Mouse (Mus musculus) heart, postnatal 4 days (tissue): ENCODE results near the gene Kalrn. TPM values are rescaled to one million over a fixed set of nuclear protein-coding genes. Genes with fewer than 3 reads are reported as not detected.

Experiments
- DNase-seq: peaks from one replicate; pipeline ENCODE4 v3.0.0; 2021
- total RNA-seq, 2 experiments: library from RNA; stranded (reverse); gene quantifications; 2 replicates each; pipeline ENCODE4 v1.2.3; 2021

Gene Kalrn
- total RNA-seq, 2 experiments from 2014 or later = 41.1 to 41.7 TPM

DNA sequence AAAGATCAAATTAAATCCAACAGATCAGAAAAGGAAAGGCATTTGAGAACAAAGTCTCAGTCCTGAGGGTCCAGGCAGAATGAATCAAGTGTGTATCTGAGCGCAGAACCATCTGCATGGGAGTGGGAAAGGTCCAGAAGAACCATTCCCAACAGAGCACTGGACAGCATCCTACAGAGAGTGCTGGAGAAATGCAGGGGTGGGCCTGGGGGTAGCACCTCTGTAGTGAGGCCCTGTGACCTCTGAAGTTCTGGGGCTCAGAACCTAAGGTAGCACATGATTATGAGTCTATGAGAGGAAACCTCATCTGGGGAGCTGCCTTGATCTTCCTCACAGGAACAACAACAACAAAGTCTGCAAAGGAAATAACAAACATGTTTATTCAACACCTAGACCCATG is 20.6 kb downstream of the Kalrn start:
- DNase-seq = no peak

DNA sequence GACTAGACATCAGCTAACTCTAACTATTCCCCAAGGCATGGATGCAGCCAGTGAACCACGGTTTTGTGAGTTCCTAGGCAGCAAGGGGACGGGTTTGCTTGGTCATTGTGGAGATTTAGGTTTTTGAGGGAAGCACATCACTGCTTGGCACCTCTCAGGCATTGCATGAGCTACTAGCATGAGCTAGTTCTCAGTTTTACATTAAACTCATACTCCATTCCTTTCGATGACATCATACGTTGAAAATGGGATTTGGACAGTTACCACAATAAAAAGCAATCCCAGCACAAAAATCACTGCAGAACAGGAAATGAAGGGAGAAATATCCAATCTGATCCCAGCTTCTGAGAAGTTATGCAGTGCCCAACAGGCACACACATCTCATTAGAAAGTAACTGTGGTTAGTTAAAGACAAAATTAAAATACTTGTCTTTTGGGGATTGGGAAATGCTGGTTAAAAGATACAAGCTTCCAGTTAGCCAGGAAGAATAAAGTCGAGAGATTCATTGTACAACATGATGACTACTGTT is 23.8 kb downstream of the Kalrn start:
- no peak for DNase-seq

DNA sequence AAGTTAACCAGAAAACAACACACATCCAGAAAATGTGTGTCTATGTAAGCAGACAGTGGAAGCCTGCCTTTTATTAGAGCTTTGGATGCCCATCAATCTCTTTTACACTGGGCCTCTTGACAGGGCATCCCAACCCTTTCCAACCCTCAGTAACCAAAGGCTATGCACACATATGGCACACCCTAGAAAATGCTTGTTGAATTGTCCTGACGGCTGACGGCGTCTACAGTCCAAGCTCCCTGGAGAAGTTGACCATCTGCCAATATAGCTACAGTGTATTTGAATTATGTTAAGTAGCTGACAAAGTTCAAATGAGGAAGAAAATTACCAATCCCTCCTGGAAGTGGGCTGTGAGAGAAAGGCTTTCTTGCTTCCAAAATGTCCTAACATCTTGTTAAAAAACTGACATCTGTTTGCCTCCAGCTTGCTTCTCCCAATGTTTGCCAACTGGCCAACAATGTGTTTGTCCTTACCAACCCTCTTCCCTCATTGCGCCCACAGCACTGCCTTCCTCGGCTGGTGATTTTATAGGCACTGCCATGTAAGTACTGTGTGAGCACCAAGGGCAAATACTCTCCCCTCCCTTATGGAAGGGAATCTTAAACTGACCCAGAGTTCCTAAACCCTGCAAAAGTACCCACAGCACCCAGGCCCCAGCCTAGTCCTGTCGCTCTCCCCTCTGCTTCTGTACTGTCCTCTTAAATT is 26.4 kb downstream of the Kalrn start:
- DNase-seq = no peak

DNA sequence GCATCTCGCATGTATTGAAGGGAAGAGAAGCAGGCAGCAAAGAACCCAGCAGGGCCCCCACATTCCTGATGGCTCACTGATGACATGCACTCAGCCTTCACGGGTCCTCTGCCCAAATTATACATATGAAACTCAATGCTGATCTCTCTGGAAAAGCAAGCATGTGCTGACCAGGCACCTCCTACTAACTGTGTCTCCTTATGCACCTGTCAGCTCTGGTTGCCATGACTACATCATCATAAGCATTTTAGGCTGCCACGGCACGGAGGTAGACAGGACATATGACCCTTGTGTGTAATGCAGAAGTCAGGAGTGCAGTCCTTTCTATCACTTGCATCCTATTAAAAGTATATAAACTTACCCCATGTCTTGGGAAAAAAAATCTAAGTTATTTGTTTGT is 29.6 kb downstream of the Kalrn start:
- DNase-seq = no peak

DNA sequence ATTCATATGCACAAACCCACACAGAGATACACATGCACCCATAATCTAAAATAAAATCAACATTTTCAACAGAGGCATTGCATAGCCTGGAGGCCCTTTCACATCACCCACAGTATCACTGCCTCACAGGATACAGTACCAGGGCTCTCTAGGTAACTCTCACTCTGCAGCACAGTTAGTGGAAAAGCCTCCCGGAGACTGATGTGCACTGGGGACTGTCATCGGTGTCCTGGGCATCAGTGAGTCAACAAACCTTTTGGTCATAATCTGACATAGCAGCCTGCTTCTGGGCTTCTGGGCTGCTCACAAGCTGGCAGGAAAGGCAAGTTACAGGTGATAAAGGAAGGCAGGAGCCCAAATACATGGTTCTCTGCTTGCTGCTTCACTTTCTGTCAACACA is 31.0 kb downstream of the Kalrn start:
- DNase-seq = no peak

DNA sequence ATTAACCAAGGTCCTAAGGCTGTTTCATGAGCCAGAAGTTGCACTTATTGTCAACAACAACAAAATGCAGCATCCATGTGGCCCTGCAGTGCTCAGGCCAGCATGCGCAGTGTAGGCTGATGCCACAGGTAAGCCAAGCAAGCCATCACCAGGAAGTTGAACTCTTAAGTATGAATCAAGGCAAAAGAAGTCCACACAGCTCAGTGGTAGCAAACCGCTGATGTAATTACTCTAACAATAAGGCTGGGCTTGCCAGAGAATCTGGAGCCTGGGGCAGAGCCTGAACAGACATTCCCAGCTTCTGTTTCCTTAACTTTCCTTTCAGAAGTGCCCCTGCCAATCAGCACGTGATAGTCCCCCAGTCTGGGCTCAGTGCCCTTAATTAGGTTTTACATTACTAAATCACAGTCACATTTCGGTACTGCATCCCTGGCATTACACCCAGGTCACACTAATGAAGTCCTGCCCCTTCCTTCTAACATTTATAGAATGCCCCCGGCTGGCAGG is 34.6 kb downstream of the Kalrn start:
- DNase-seq = no peak

DNA sequence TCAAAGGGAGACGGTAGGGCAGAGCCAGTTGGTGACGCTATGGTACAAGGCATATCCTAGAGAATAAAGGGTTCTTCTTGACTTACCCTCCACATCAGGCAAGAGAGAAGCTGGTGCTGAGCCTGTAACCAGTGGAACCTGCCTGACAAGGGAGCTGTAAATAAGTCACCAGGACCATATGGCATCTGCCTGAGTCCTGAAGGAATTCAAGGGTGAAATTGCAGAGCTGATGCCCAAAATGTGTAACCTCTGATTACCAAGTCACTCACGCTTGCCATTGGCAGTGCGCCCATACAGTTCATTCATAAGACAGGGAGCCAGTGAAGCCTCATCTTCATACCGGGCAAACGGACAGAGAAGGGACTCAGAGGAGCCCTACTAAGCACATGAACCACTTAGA is 37.0 kb downstream of the Kalrn start:
- no peak for DNase-seq

DNA sequence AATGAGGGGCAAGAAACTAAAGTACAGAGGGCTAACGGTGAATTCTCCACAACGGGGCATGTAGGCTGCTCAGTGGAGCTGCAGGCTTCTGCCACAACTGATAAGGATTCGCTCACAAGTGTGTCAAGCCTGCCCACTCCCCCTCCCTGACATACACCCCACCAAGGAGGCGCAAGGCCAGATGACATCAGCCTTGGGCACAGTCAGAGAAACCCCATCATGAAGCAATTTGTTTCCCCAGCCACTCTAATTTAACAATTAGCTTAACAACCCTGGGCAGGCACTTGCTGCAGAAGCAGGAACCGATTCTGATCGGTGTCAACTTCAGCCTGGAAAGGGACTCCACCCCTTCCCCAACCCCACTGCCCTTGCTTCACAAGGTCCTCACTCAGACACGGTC is 38.2 kb downstream of the Kalrn start:
- DNase-seq = no peak

DNA sequence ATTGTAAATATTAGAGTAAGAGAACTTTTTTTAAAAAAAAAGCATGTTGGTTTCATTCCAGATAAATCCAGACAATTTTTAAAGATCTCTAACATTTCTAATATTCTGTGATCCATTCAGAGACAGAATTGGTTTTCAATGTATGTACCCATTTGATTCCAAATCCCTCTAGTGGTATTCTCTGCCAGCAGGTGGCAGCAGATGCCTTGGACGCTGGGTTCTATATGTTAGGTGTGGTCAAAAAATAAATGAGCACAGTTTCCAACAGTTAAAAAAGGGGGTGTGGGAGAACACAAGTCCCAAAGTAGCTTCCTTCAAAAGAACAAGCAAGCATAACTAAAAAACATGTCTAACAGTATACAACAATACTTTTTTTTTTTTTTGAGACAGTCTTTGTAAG is 41.8 kb downstream of the Kalrn start:
- peak; percentile 59 for DNase-seq

DNA sequence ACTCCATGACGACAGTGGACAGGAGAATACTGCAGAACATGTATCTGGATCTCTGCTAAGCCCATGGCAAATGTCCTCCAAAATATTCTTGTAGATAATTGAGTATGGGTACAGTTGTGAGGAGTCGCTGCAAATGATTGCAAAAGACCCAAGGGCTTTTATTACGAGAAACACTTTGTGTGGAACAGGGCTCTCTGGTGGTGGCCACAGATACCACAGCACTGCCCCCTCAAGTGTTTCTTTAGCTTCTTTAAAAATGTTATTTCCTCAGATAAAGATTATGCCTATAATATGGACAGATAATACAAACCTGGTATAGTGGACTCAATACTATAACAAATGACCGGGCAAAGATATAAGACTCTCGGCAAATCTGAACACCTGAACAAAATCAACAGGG is 43.3 kb downstream of the Kalrn start:
- DNase-seq = no peak

DNA sequence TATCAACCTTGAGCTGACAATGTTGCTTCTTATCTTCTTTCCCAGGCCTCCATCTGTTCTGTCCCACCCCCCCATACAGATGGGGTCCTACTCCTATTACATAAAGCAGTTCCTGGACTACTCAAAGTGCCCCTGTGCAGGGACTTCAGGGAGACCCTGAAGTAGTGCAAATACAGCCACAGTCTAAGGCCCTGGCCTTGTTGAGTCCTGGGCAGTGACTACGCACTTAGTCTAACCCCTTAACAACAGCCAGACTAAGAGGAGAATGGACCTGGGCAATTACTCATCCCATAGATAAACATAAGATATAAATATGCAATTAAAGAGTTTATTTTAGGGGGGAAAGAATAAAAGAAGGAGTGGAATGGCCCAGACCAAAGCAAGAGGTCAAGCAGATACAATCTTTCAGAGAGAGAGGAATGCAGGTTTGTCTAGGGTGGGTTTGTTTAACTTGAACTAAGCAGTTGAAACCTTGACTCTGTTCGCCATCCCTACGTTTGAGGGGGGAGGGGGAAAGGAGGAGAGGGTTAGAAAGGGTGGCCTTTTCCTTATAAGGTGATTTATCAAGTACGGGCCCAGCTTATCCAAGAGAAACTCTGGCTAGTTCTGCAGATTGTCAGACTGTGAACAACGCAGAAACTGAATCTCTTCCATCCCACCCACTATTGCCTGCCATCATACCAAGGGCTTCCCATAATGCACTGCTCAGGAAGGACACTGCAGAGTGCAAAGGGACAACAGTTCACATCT is 44.9 kb downstream of the Kalrn start:
- DNase-seq = no peak

DNA sequence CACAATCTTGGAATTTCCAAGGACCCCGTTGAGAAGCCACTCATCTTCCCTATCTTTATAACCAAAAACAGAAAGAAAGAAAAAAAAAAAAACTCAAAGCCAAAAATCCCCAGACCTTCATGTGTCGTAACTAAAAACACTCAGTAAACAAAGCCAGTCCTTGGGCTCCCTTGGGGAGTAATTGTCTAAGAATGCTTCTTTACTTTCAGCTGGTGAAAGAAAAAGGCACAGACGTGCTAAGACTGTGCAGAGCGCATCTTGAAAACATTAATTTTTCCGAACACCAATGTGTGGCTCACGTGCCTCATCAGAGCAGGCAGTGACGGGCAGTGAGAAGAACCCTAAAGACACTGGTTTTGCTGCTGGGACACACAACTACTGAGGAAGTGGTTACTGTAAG is 47.0 kb downstream of the Kalrn start:
- DNase-seq = no peak

DNA sequence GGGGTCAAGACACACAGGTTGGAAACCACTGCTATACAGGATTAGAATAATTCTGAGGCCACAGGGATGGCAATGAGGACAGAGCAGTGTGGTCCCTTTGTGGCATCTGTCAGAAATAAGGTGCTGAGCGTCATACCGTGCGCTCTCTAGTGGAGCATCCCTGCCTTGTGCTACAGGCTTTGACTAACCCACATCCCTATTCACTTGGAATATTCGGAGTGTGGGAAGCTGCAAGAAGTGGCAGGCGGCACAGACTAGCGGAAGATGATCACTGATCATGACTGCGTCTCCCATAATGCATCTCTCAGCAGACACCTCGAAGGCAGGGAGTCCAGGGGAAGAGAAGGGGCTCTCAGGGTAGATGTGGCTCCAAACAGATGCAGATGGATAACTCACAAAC is 47.5 kb downstream of the Kalrn start:
- no peak for DNase-seq

DNA sequence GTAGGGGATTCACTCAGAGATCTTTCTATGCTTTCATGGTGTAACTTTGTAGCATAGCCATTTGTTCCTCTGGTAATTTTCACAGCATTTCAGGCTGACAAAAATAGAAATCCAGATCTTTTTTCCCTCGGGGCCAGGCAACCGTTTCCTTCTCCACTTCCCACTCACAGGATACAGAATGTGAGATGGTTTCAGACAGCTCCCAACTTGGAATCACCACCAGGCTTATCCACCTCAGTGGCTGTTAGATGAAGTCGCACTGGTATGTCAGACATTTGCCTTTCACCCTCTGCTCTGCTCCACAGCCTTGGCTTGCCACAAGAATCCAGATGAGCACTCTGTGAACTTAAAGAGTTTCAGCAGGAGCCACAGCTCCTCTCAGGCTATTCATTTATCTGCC is 48.1 kb downstream of the Kalrn start:
- no peak for DNase-seq

DNA sequence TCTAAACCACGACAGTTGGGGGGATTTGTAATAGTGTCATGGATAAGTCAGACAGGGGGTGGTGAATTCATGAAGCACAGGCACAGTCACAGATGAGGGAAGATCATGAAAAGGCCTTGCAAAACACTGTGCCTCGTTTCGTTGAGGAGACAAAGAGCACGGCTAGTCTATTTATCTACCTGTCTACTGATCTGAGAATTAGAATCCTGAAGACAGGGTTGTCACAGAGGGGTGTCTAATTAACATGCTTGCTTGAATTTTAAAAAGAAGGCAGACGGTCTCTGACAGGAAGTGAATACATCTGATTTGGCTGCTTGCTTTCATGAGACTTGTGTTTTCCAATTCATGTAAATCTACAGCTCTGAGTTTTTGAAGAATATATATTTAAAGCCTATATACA is 52.3 kb downstream of the Kalrn start:
- no peak for DNase-seq

DNA sequence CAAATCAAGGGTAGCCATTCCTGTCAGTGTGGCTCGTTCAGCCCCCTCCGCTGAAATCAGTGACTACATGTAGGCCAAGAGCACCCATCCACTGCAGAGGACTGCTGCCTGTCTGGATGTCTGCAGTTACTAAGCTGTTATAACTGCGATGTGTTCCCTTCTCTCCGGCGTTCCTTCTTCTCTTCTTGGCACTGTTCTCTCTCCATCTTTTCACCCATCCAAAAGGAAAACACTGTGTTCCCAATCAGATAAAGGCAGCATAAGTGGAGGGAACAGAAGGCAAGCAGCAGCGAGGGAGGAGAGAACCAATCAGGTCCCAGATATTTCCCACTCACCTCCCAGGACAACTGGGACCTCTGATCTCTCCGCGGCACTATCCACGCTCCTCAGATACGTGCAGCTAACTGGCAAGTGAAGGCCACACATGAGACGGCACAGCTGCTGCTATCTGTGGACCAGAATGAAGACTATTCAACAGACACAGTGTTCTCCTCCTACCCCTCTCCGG is 56.4 kb downstream of the Kalrn start:
- no peak for DNase-seq

DNA sequence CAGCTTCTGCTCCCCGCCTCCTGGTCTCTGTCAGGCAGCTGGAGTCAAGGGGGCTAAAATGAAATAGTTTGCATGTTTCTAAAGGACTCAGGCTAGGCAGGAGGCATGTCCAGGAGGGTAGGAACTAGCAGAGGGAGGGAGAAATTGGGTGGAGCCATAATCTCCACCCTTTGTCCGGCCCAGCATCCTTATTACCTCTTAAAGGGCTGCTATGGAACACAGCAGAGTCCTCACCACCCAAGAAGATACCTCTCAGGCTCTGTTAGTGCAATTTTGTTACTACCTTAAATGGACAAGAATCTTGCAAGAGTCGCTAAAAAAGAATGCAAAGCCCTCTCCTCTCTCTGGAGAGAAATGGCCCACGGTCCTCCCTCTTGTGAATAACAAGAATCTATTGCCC is 57.8 kb downstream of the Kalrn start:
- DNase-seq = no peak

DNA sequence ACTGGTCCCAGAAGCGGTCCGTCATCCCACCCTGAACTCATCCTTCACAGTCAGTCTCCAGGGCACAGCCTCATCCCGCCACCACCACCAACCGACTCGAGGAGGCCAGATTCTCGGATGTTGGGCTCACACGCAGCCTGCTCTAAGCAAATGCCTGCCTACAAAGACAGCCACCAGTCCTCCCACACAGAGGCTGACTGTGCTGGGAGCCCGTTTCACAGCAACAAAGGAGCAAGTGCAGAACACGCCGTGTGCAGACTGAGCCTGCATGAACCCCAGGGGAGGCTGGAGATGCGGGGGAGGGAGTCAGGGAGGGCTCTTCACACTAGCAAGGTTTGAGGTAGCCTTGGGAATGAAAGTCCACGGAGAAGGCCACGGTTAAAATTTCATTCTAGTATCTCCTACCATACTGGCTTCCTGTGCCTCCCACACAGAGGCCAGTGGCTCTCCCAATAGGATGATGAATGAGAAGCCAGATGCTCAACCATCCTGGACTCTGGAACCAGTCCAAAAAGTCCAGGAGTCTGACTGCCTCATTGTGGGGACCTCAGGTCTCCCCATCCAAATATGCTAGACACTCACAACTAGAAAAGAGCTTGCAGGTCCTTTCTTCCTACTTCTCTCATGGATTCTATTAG is 59.3 kb downstream of the Kalrn start:
- DNase-seq = peak; percentile 35

DNA sequence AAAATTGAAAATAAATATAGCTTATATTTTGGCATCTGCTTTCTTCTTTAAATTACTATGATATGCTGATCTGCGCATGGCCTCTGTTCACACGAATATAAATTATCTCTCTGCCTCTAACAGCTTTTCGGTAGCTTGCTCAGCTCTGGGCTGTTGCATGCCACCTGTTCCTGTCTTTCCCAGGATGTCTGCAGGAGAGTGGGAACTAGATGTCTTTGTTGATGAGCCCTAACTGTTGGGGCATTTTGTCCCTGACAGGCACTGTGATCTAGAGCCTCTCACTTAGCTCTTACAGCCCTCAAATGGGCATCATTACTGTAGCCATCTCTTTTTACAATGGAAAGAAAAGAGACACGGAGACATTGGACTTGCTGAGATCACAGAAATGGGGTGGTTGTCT is 61.0 kb downstream of the Kalrn start:
- DNase-seq = no peak

DNA sequence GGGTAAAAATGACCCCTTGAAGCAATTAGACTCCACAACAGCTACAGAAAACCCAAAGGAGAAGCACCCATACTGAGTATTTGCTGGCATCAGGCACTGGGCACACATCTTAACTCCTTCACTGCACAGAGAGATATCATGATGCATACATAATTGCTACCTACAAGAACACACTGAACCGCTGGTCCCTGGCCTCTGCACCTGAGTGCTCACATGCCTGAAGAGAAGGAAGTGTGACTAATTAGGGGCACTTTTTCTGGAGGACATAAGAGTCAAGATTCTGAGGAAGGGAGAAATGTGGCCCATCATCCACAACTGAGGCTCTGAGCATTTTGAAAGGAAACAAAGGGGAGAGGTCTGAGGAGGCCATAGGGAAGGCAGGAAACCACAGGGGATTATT is 65.2 kb downstream of the Kalrn start:
- no peak for DNase-seq

DNA sequence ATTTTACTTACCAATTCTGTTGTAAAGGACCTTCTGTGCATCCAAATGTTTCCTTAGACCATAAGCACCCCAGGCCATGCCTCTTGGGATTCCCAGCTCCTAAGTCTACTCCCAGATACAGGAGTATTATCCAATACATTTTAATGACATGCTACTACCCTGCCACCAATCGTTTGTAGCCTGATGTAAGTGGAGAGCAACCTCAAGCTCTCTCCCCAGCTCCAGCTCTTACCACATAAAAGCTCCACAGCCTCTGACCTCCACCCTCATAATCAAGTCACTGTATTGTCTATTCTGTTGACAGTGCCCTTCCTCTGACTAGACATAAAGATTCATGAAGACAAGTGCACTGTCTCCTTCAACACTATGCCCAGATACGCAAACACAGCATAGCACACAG is 67.3 kb downstream of the Kalrn start:
- no peak for DNase-seq

DNA sequence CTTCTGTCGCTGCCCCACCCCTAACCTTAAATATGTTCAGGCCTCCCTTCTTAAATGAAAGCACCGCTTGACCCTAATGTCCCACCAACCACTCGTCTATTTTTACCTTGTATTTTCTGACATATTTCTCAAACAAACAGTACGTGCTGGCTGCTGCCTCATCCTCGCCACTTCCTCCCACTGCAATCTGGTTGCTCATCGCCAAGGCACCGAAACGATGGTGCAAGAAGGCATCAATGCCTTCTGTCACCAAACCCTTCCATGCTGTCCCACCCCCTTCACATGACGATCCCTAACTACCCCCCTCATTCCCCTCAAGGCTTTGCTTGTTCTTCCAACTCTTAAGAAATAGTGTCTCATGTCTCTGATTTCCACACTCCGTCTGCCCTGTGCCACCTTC is 69.1 kb downstream of the Kalrn start:
- no peak for DNase-seq

DNA sequence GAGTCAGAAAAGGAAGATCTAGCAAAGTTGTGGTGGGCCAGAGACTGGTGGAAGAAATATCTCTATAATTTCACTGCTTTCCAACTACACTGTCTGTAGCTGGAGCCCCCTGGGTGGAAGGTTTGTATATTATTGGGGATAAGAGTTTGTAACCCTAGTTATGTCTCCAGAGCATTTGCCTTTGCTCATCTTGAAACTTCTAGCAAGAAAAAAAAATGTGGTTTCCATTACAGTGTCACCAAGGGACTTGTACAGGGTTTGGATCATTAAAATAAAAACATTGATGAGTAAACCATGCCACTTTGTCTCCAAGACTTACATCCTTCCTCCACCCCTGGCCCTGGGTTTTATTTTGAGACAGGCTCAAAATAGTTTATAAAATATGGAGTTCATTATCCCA is 71.2 kb downstream of the Kalrn start:
- DNase-seq = no peak
